Mouse (Mus musculus): Measurements from ENCODE around the gene Scn5a. TPM values are rescaled to one million over a fixed set of nuclear protein-coding genes. Genes with fewer than 3 reads are reported as not detected.

Scn5a gene
- polyA plus RNA-seq, 1 experiment = 0.49 TPM

- Histone ChIP-seq H3K27ac (ENCODE audit: insufficient read depth, low read length) (no peak overlapping the region), H3K36me3 (ENCODE audit: control insufficient read depth, insufficient read depth, low read length, poor library complexity, severe bottlenecking) (no peaks in the 10 kb centered on the region), H3K9ac (ENCODE audit: low read depth, poor library complexity, severe bottlenecking) (no peak overlapping the region), H3K4me1 (ENCODE audit: control insufficient read depth, insufficient read depth, low read length) (peaks cover 5% of the 10 kb centered on the region), H3K9me3 (replicated peaks; ENCODE audit: control insufficient read depth, insufficient read depth, low read length, poor library complexity, severe bottlenecking) (no peaks in the 10 kb centered on the region), H3K4me3 (ENCODE audit: low read depth, low read length) (no peak overlapping the region), H3K27me3 (ENCODE audit: control insufficient read depth, insufficient read depth, low read length, poor library complexity, severe bottlenecking) (no peaks in the 10 kb centered on the region)
- no peak for TF ChIP-seq POLR2A (IDR thresholded peaks at IDR 0.05; ENCODE audit: insufficient read depth, low read length)
- peak; percentile 91 for TF ChIP-seq EP300 (IDR thresholded peaks at IDR 0.05; ENCODE audit: insufficient read depth, low read depth, low read length)
These were observed 7.4 kb downstream of the Scn5a start for GRCm38 (mm10) chr9:119571411-119571888.

GRCm38 (mm10) chr9:119570652-119571051, 8.2 kb downstream of the Scn5a start:
- Histone ChIP-seq H3K27ac (ENCODE audit: insufficient read depth, low read length) (no peak overlapping the region), H3K9ac (ENCODE audit: low read depth, poor library complexity, severe bottlenecking) (no peak overlapping the region), H3K36me3 (ENCODE audit: control insufficient read depth, insufficient read depth, low read length, poor library complexity, severe bottlenecking) (no peaks in the 10 kb centered on the region), H3K27me3 (ENCODE audit: control insufficient read depth, insufficient read depth, low read length, poor library complexity, severe bottlenecking) (no peaks in the 10 kb centered on the region), H3K4me3 (ENCODE audit: low read depth, low read length) (no peak overlapping the region), H3K9me3 (replicated peaks; ENCODE audit: control insufficient read depth, insufficient read depth, low read length, poor library complexity, severe bottlenecking) (no peaks in the 10 kb centered on the region), H3K4me1 (ENCODE audit: control insufficient read depth, insufficient read depth, low read length) (peaks cover 9% of the 10 kb centered on the region)
- TF ChIP-seq EP300 (IDR thresholded peaks at IDR 0.05; ENCODE audit: insufficient read depth, low read depth, low read length) (no peak), POLR2A (IDR thresholded peaks at IDR 0.05; ENCODE audit: insufficient read depth, low read length) (no peak), CTCF (IDR thresholded peaks at IDR 0.05; ENCODE audit: low read depth, low read length) (no peak)

GRCm38 (mm10) chr9:119568732-119569131, 10.1 kb downstream of the Scn5a start:
- no peak overlapping the region for H3K4me3 ChIP-seq (ENCODE audit: low read depth, low read length)
- no peak overlapping the region for H3K9ac ChIP-seq (ENCODE audit: low read depth, poor library complexity, severe bottlenecking)
- H3K36me3 ChIP-seq (ENCODE audit: control insufficient read depth, insufficient read depth, low read length, poor library complexity, severe bottlenecking) = no peaks in the 10 kb centered on the region
- H3K27ac ChIP-seq (ENCODE audit: insufficient read depth, low read length) = no peak overlapping the region
- H3K27me3 ChIP-seq (ENCODE audit: control insufficient read depth, insufficient read depth, low read length, poor library complexity, severe bottlenecking) = no peaks in the 10 kb centered on the region
- H3K9me3 ChIP-seq (replicated peaks; ENCODE audit: control insufficient read depth, insufficient read depth, low read length, poor library complexity, severe bottlenecking) = no peaks in the 10 kb centered on the region
- TF ChIP-seq POLR2A (IDR thresholded peaks at IDR 0.05; ENCODE audit: insufficient read depth, low read length) (no peak), EP300 (IDR thresholded peaks at IDR 0.05; ENCODE audit: insufficient read depth, low read depth, low read length) (no peak), CTCF (IDR thresholded peaks at IDR 0.05; ENCODE audit: low read depth, low read length) (no peak)
- peaks cover 10% of the 10 kb centered on the region for H3K4me1 ChIP-seq (ENCODE audit: control insufficient read depth, insufficient read depth, low read length)

GRCm38 (mm10) chr9:119567800-119568199, 11.0 kb downstream of the Scn5a start:
- TF ChIP-seq CTCF (IDR thresholded peaks at IDR 0.05; ENCODE audit: low read depth, low read length) = no peak
- TF ChIP-seq EP300 (IDR thresholded peaks at IDR 0.05; ENCODE audit: insufficient read depth, low read depth, low read length) = no peak
- no peak for TF ChIP-seq POLR2A (IDR thresholded peaks at IDR 0.05; ENCODE audit: insufficient read depth, low read length)
- Histone ChIP-seq H3K4me1 (ENCODE audit: control insufficient read depth, insufficient read depth, low read length) (peaks cover 10% of the 10 kb centered on the region), H3K27ac (ENCODE audit: insufficient read depth, low read length) (no peak overlapping the region), H3K9ac (ENCODE audit: low read depth, poor library complexity, severe bottlenecking) (no peak overlapping the region), H3K36me3 (ENCODE audit: control insufficient read depth, insufficient read depth, low read length, poor library complexity, severe bottlenecking) (no peaks in the 10 kb centered on the region), H3K4me3 (ENCODE audit: low read depth, low read length) (no peak overlapping the region), H3K27me3 (ENCODE audit: control insufficient read depth, insufficient read depth, low read length, poor library complexity, severe bottlenecking) (no peaks in the 10 kb centered on the region), H3K9me3 (replicated peaks; ENCODE audit: control insufficient read depth, insufficient read depth, low read length, poor library complexity, severe bottlenecking) (no peaks in the 10 kb centered on the region)

- H3K9me3 ChIP-seq (replicated peaks; ENCODE audit: control insufficient read depth, insufficient read depth, low read length, poor library complexity, severe bottlenecking) = no peaks in the 10 kb centered on the region
- H3K4me1 ChIP-seq (ENCODE audit: control insufficient read depth, insufficient read depth, low read length) = peaks cover 10% of the 10 kb centered on the region
- H3K4me3 ChIP-seq (ENCODE audit: low read depth, low read length) = peak overlapping the region; percentile 5; the same call in 1 of the 2 replicates
- H3K27me3 ChIP-seq (ENCODE audit: control insufficient read depth, insufficient read depth, low read length, poor library complexity, severe bottlenecking) = no peaks in the 10 kb centered on the region
- TF ChIP-seq EP300 (IDR thresholded peaks at IDR 0.05; ENCODE audit: insufficient read depth, low read depth, low read length) (peak; percentile 35; the same call in 1 of the 2 replicates), CTCF (IDR thresholded peaks at IDR 0.05; ENCODE audit: low read depth, low read length) (no peak), POLR2A (IDR thresholded peaks at IDR 0.05; ENCODE audit: insufficient read depth, low read length) (no peak)
- no peak overlapping the region for H3K9ac ChIP-seq (ENCODE audit: low read depth, poor library complexity, severe bottlenecking)
- no peak overlapping the region for H3K27ac ChIP-seq (ENCODE audit: insufficient read depth, low read length)
- H3K36me3 ChIP-seq (ENCODE audit: control insufficient read depth, insufficient read depth, low read length, poor library complexity, severe bottlenecking) = no peaks in the 10 kb centered on the region
These were observed 12.6 kb downstream of the Scn5a start for GRCm38 (mm10) chr9:119566214-119566613.

GRCm38 (mm10) chr9:119564803-119565202, 14.0 kb downstream of the Scn5a start:
- Histone ChIP-seq H3K36me3 (ENCODE audit: control insufficient read depth, insufficient read depth, low read length, poor library complexity, severe bottlenecking) (no peaks in the 10 kb centered on the region), H3K9ac (ENCODE audit: low read depth, poor library complexity, severe bottlenecking) (no peak overlapping the region), H3K9me3 (replicated peaks; ENCODE audit: control insufficient read depth, insufficient read depth, low read length, poor library complexity, severe bottlenecking) (no peaks in the 10 kb centered on the region), H3K4me3 (ENCODE audit: low read depth, low read length) (no peak overlapping the region), H3K27me3 (ENCODE audit: control insufficient read depth, insufficient read depth, low read length, poor library complexity, severe bottlenecking) (no peaks in the 10 kb centered on the region), H3K4me1 (ENCODE audit: control insufficient read depth, insufficient read depth, low read length) (peaks cover 8% of the 10 kb centered on the region), H3K27ac (ENCODE audit: insufficient read depth, low read length) (no peak overlapping the region)
- TF ChIP-seq POLR2A (IDR thresholded peaks at IDR 0.05; ENCODE audit: insufficient read depth, low read length) (no peak), EP300 (IDR thresholded peaks at IDR 0.05; ENCODE audit: insufficient read depth, low read depth, low read length) (no peak), CTCF (IDR thresholded peaks at IDR 0.05; ENCODE audit: low read depth, low read length) (no peak)
